In genomic region chr3:106264854-106265253, GRCm38 (mm10) we compare ENCODE assay signal across 23 mouse cellular contexts. TPM values are rescaled to one million over a fixed set of nuclear protein-coding genes. Genes with fewer than 3 reads are reported as not detected.
DNase-seq lines count a peak whose midpoint lies in the region; ATAC-seq lines count a peak whose summit lies in the region.
"Had no signal": no experiment of that assay in that cellular context is flagged by ENCODE, and none has a peak within 500 bp of the region (broad histone marks: within the 10 kb centered on the region; RNA-seq: fewer than 3 reads in every experiment).

No protein-coding gene starts in this region.

- H3K9ac ChIP-seq in hindbrain, embryonic 11.5 days (ENCODE audit: low read depth, low read length), result no peak overlapping the region
- no peak overlapping the region for H3K9ac ChIP-seq in hindbrain, embryonic 13.5 days
- no peak overlapping the region for H3K9ac ChIP-seq in neural tube, embryonic 11.5 days (ENCODE audit: low read length)
- H3K9ac ChIP-seq: embryonic facial prominence, embryonic 13.5 days; embryonic facial prominence, embryonic 15.5 days had no signal

- ATAC-seq in hindbrain, embryonic 11.5 days (ENCODE audit: low FRiP score), result peak; percentile 27; the same call in 1 of the 2 replicates
- ATAC-seq in hindbrain, embryonic 13.5 days (ENCODE audit: low FRiP score), result no peak
- peak; percentile 22; the same call in 1 of the 2 replicates for ATAC-seq in neural tube, embryonic 11.5 days (ENCODE audit: insufficient read depth, low FRiP score, low TSS enrichment)
- ATAC-seq: forebrain, embryonic 14.5 days; forebrain, embryonic 16.5 days had no signal

- H3K27me3 ChIP-seq in hindbrain, embryonic 11.5 days (ENCODE audit: control insufficient read depth, insufficient read depth, low read length), result no peaks in the 10 kb centered on the region
- no peaks in the 10 kb centered on the region for H3K27me3 ChIP-seq in hindbrain, embryonic 13.5 days
- H3K27me3 ChIP-seq in neural tube, embryonic 11.5 days (ENCODE audit: control insufficient read depth, insufficient read depth, low read length), result no peaks in the 10 kb centered on the region
- H3K27me3 ChIP-seq: embryonic facial prominence, embryonic 13.5 days; embryonic facial prominence, embryonic 15.5 days had no signal

- no peak overlapping the region for H3K4me3 ChIP-seq in hindbrain, embryonic 11.5 days (ENCODE audit: low read depth, low read length)
- H3K4me3 ChIP-seq in hindbrain, embryonic 13.5 days, result no peak overlapping the region
- H3K4me3 ChIP-seq in neural tube, embryonic 11.5 days (ENCODE audit: low read depth, low read length), result no peak overlapping the region
- H3K4me3 ChIP-seq: embryonic facial prominence, embryonic 13.5 days; embryonic facial prominence, embryonic 15.5 days; erythroblast, embryonic 14.5 days; forebrain, embryonic 10.5 days had no signal

- H3K4me2 ChIP-seq in hindbrain, embryonic 11.5 days (replicated peaks; ENCODE audit: low read depth, low read length), result no peak overlapping the region
- H3K4me2 ChIP-seq in hindbrain, embryonic 13.5 days, result no peak overlapping the region
- no peak overlapping the region for H3K4me2 ChIP-seq in neural tube, embryonic 11.5 days (ENCODE audit: low read depth)
- H3K4me2 ChIP-seq: embryonic facial prominence, embryonic 13.5 days; embryonic facial prominence, embryonic 15.5 days had no signal

- H3K4me1 ChIP-seq in hindbrain, embryonic 11.5 days (replicated peaks; ENCODE audit: control insufficient read depth, insufficient read depth, low read length), result no peaks in the 10 kb centered on the region
- H3K4me1 ChIP-seq in hindbrain, embryonic 13.5 days (replicated peaks), result no peaks in the 10 kb centered on the region
- H3K4me1 ChIP-seq in neural tube, embryonic 11.5 days (ENCODE audit: control insufficient read depth, insufficient read depth, low read length), result no peaks in the 10 kb centered on the region
- H3K4me1 ChIP-seq: embryonic facial prominence, embryonic 13.5 days; embryonic facial prominence, embryonic 15.5 days; forebrain, embryonic 10.5 days had no signal

- H3K36me3 ChIP-seq in hindbrain, embryonic 11.5 days (ENCODE audit: control insufficient read depth, insufficient read depth, low read length), result no peaks in the 10 kb centered on the region
- no peaks in the 10 kb centered on the region for H3K36me3 ChIP-seq in hindbrain, embryonic 13.5 days
- no peaks in the 10 kb centered on the region for H3K36me3 ChIP-seq in neural tube, embryonic 11.5 days (ENCODE audit: control insufficient read depth, insufficient read depth, low read length)
- H3K36me3 ChIP-seq: embryonic facial prominence, embryonic 13.5 days; embryonic facial prominence, embryonic 15.5 days; forebrain, embryonic 10.5 days had no signal

- H3K27ac ChIP-seq in hindbrain, embryonic 11.5 days (ENCODE audit: low read depth, low read length), result no peak overlapping the region
- H3K27ac ChIP-seq in hindbrain, embryonic 13.5 days, result no peak overlapping the region
- no peak overlapping the region for H3K27ac ChIP-seq in neural tube, embryonic 11.5 days (ENCODE audit: low read depth, low read length)
- H3K27ac ChIP-seq: embryonic facial prominence, embryonic 13.5 days; embryonic facial prominence, embryonic 15.5 days; forebrain, embryonic 10.5 days had no signal

- no peaks in the 10 kb centered on the region for H3K9me3 ChIP-seq in hindbrain, embryonic 11.5 days (ENCODE audit: control insufficient read depth, low read length)
- peaks cover 5% of the 10 kb centered on the region; the same call in 1 of the 2 replicates for H3K9me3 ChIP-seq in hindbrain, embryonic 13.5 days
- H3K9me3 ChIP-seq in neural tube, embryonic 11.5 days (ENCODE audit: control insufficient read depth, low read length), result 0 out of 2 replicates have a peak, but pooled peaks cover 5% of the 10 kb centered on the region
- H3K9me3 ChIP-seq: embryonic facial prominence, embryonic 13.5 days; forebrain, embryonic 10.5 days had no signal

- DNase-seq in hindbrain, embryonic 11.5 days (ENCODE audit: low spot score), result no peak
- DNase-seq in neural tube, embryonic 11.5 days (ENCODE audit: low spot score), result no peak
- DNase-seq in neural tube, embryonic 10.5 days (ENCODE audit: extremely low spot score, low spot score), result no peak
- DNase-seq: adrenal gland, adult 2 months; adrenal gland, postnatal 10 days; adrenal gland, postnatal 25 days; cerebellum, adult 11 months; cerebellum, adult 18-20 months; cerebellum, adult 8-10 months; cerebellum, adult 9-11 months; cerebellum, postnatal 14 days; cerebellum, postnatal 36 days; embryo, embryonic 11 days had no signal

RNA-seq across cellular contexts. Expression of gene Chil4, which starts 45.5 kb away (rescaled TPM):
- not detected in 2 replicates for polyA plus RNA-seq in hindbrain, embryonic 11.5 days (2014; fragmentation: Nextera tagmentation; extraction: Ambion mirVana)
- polyA plus RNA-seq in hindbrain, embryonic 13.5 days (2015; fragmentation: Nextera tagmentation; extraction: Ambion mirVana), result not detected in 2 replicates
- polyA plus RNA-seq in neural tube, embryonic 11.5 days (2014; fragmentation: Nextera tagmentation; extraction: Ambion mirVana), result not detected in 2 replicates
- polyA plus RNA-seq: adrenal gland, adult 2 months; brain, embryonic 14.5 days; C2C12; embryonic facial prominence, embryonic 11.5 days; embryonic facial prominence, embryonic 13.5 days; erythroblast, embryonic 14.5 days; forebrain, embryonic 10.5 days; forebrain, embryonic 14.5 days; forebrain, embryonic 16.5 days had no signal
